ENCODE assay signal across 26 mouse cellular contexts in the genomic region with DNA sequence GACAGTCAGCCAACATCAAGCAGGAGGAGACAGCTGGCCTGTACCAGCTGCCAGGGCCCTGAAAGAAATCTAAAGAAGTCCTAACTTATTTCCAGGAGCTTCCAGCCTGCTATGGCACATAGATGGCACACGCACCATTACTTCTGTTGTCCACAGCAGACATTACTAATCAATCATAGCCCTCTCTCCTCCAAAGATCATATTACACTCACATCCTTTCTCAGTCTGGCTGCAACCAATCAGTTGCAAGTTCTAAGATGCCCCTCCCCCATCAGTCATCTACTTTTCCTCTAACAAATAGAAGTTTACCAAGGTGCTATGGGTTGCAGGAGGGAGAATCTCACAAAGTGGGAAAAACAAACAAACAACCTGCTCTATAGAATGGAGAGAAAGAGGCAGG. TPM values are rescaled to one million over a fixed set of nuclear protein-coding genes. Genes with fewer than 3 reads are reported as not detected.
A peak's percentile ranks its signal among the peaks of the same experiment; 100 is the strongest.
DNase-seq lines count a peak whose midpoint lies in the region; ATAC-seq and TF ChIP-seq lines count a peak whose summit lies in the region.
"Had no signal": no experiment of that assay in that cellular context is flagged by ENCODE, and none has a peak within 500 bp of the region (broad histone marks: within the 10 kb centered on the region; RNA-seq: fewer than 3 reads in every experiment).

No protein-coding gene starts in this region.

- no peak overlapping the region for H3K9ac ChIP-seq in hindbrain, embryonic 13.5 days
- H3K9ac ChIP-seq in hindbrain, postnatal 0 days (replicated peaks; ENCODE audit: low read length): no peak overlapping the region
- no peak overlapping the region for H3K9ac ChIP-seq in midbrain, embryonic 13.5 days (replicated peaks)
- H3K9ac ChIP-seq in midbrain, embryonic 14.5 days (replicated peaks; ENCODE audit: low read length): no peak overlapping the region
- H3K9ac ChIP-seq: embryonic facial prominence, embryonic 13.5 days; limb, embryonic 15.5 days; liver, embryonic 14.5 days; lung, embryonic 15.5 days; midbrain, embryonic 15.5 days had no signal

- H3K9me3 ChIP-seq in hindbrain, embryonic 13.5 days: no peaks in the 10 kb centered on the region
- no peaks in the 10 kb centered on the region for H3K9me3 ChIP-seq in hindbrain, postnatal 0 days (ENCODE audit: low read length)
- no peaks in the 10 kb centered on the region for H3K9me3 ChIP-seq in midbrain, embryonic 13.5 days
- no peaks in the 10 kb centered on the region for H3K9me3 ChIP-seq in midbrain, embryonic 14.5 days (ENCODE audit: control insufficient read depth, low read length)
- H3K9me3 ChIP-seq: embryonic facial prominence, embryonic 13.5 days; heart, embryonic 10.5 days; limb, embryonic 15.5 days; lung, embryonic 15.5 days; midbrain, embryonic 15.5 days had no signal

- no peak for ATAC-seq in hindbrain, embryonic 13.5 days (ENCODE audit: low FRiP score)
- no peak for ATAC-seq in hindbrain, postnatal 0 days
- ATAC-seq in midbrain, embryonic 13.5 days: no peak
- ATAC-seq in midbrain, embryonic 14.5 days (ENCODE audit: low FRiP score, low TSS enrichment): no peak

- peaks cover 63% of the 10 kb centered on the region for H3K4me1 ChIP-seq in hindbrain, embryonic 13.5 days (replicated peaks)
- peaks cover 13% of the 10 kb centered on the region for H3K4me1 ChIP-seq in hindbrain, postnatal 0 days (ENCODE audit: insufficient read depth, low read length)
- H3K4me1 ChIP-seq in midbrain, embryonic 13.5 days (replicated peaks): peaks cover 62% of the 10 kb centered on the region
- H3K4me1 ChIP-seq in midbrain, embryonic 14.5 days (ENCODE audit: control insufficient read depth, insufficient read depth, low read length): peaks cover 44% of the 10 kb centered on the region
- H3K4me1 ChIP-seq: lung, embryonic 15.5 days had no signal

- no peak overlapping the region for H3K4me2 ChIP-seq in hindbrain, embryonic 13.5 days
- H3K4me2 ChIP-seq in hindbrain, postnatal 0 days (ENCODE audit: low read depth, low read length): no peak overlapping the region
- H3K4me2 ChIP-seq in midbrain, embryonic 13.5 days (replicated peaks): no peak overlapping the region
- no peak overlapping the region for H3K4me2 ChIP-seq in midbrain, embryonic 14.5 days (ENCODE audit: low read length)
- H3K4me2 ChIP-seq: lung, embryonic 15.5 days had no signal

- peak overlapping the region; percentile 84 for H3K27ac ChIP-seq in hindbrain, embryonic 13.5 days
- no peak overlapping the region for H3K27ac ChIP-seq in hindbrain, postnatal 0 days
- peak overlapping the region; percentile 78 for H3K27ac ChIP-seq in midbrain, embryonic 13.5 days
- no peak overlapping the region for H3K27ac ChIP-seq in midbrain, embryonic 14.5 days (replicated peaks; ENCODE audit: low read depth, low read length)
- H3K27ac ChIP-seq: embryonic facial prominence, embryonic 13.5 days; heart, embryonic 10.5 days; limb, embryonic 15.5 days; liver, embryonic 14.5 days; lung, embryonic 15.5 days; macrophage had no signal

- H3K27me3 ChIP-seq in hindbrain, embryonic 13.5 days: 0 out of 2 replicates have a peak, but pooled peaks cover 3% of the 10 kb centered on the region
- H3K27me3 ChIP-seq in hindbrain, postnatal 0 days (ENCODE audit: insufficient read depth, low read length): no peaks in the 10 kb centered on the region; the same call in 1 of the 2 replicates
- 0 out of 2 replicates have a peak, but pooled peaks cover under 1% of the 10 kb centered on the region for H3K27me3 ChIP-seq in midbrain, embryonic 13.5 days
- no peaks in the 10 kb centered on the region for H3K27me3 ChIP-seq in midbrain, embryonic 14.5 days (ENCODE audit: control insufficient read depth, insufficient read depth, low read length)
- H3K27me3 ChIP-seq: midbrain, embryonic 15.5 days had no signal

- 74% methylated on average over 1 of the region's 1 CpGs for WGBS in hindbrain, embryonic 13.5 days
- 81% methylated on average over 1 of the region's 1 CpGs for WGBS in hindbrain, postnatal 0 days
- 88% methylated on average over 1 of the region's 1 CpGs for WGBS in midbrain, embryonic 13.5 days
- 100% methylated on average over 1 of the region's 1 CpGs for WGBS in midbrain, embryonic 14.5 days

- DNase-seq in hindbrain, postnatal 0 days (ENCODE audit: low spot score): no peak
- DNase-seq in midbrain, embryonic 14.5 days: no peak
- peak; percentile 32 for DNase-seq in ZHBTc4 (ENCODE audit: low read depth, low spot score)
- peak; percentile 24 for DNase-seq in retina, postnatal 1 day
- DNase-seq in right cerebral cortex, postnatal 36 days (ENCODE audit: low spot score in 2 of 2): no peak
- DNase-seq: adrenal gland, adult 8-10 months; cerebellum, adult 18-20 months; cerebellum, postnatal 14 days; gastrocnemius, postnatal 10 days; heart, postnatal 4 days; kidney, postnatal 4 days; left cerebral cortex, postnatal 4 days; right cerebral cortex, postnatal 14 days had no signal

- H3K4me3 ChIP-seq in hindbrain, embryonic 13.5 days: no peak overlapping the region
- H3K4me3 ChIP-seq in hindbrain, postnatal 0 days (ENCODE audit: low read length): no peak overlapping the region
- H3K4me3 ChIP-seq in midbrain, embryonic 13.5 days (replicated peaks): no peak overlapping the region
- no peak overlapping the region for H3K4me3 ChIP-seq in midbrain, embryonic 14.5 days (replicated peaks; ENCODE audit: low read depth, low read length)
- H3K4me3 ChIP-seq: embryonic facial prominence, embryonic 13.5 days; erythroblast, embryonic 14.5 days; heart, embryonic 10.5 days; limb, embryonic 15.5 days; lung, embryonic 15.5 days; midbrain, embryonic 15.5 days; myocyte had no signal

- no peaks in the 10 kb centered on the region for H3K36me3 ChIP-seq in hindbrain, embryonic 13.5 days
- H3K36me3 ChIP-seq in hindbrain, postnatal 0 days (ENCODE audit: insufficient read depth, low read length): no peaks in the 10 kb centered on the region
- H3K36me3 ChIP-seq in midbrain, embryonic 13.5 days: no peaks in the 10 kb centered on the region
- H3K36me3 ChIP-seq in midbrain, embryonic 14.5 days (ENCODE audit: control insufficient read depth, insufficient read depth, low read length): no peaks in the 10 kb centered on the region
- H3K36me3 ChIP-seq: embryonic facial prominence, embryonic 13.5 days; heart, embryonic 10.5 days; limb, embryonic 15.5 days; lung, embryonic 15.5 days; midbrain, embryonic 15.5 days had no signal

- no peak for TF ChIP-seq CTCF in hindbrain, postnatal 0 days (IDR thresholded peaks at IDR 0.05; ENCODE audit: low read depth)

RNA-seq across cellular contexts. Expression of a gene that starts 40.5 kb away (rescaled TPM):
- 14.8 and 15.4 TPM in 2 replicates for polyA plus RNA-seq in hindbrain, embryonic 13.5 days (2015; fragmentation: Nextera tagmentation; extraction: Ambion mirVana)
- 31.6 and 53.0 TPM in 2 replicates for total RNA-seq in hindbrain, postnatal 0 days (2014; rRNA removed)
- 7.7 and 8.4 TPM in 2 replicates for polyA plus RNA-seq in hindbrain, postnatal 0 days (2015; fragmentation: Nextera tagmentation; extraction: Ambion mirVana)
- 11.1 and 12.0 TPM in 2 replicates for polyA plus RNA-seq in midbrain, embryonic 13.5 days (2015; fragmentation: Nextera tagmentation; extraction: Ambion mirVana)
- 10.6 and 11.8 TPM in 2 replicates for polyA plus RNA-seq in midbrain, embryonic 14.5 days (2014; fragmentation: Nextera tagmentation; extraction: Ambion mirVana)
- total RNA-seq: granulocyte monocyte progenitor cell, adult 5-6 weeks; neutrophil, adult 5-6 weeks had no signal
- polyA plus RNA-seq: erythroblast, embryonic 14.5 days; liver, embryonic 14.5 days; macrophage had no signal

Comparison
In these comparisons a context has a peak if more than half of its experiments do, and no peak if none do; other contexts are left out.
1. H3K27ac ChIP-seq: peak in hindbrain, embryonic 13.5 days (single experiment) and midbrain, embryonic 13.5 days (single experiment); none in hindbrain, postnatal 0 days (single experiment) and midbrain, embryonic 14.5 days (single experiment).
2. DNase-seq: peak in ZHBTc4 (single experiment) and retina, postnatal 1 day (single experiment); none in hindbrain, postnatal 0 days (single experiment), midbrain, embryonic 14.5 days (single experiment) and right cerebral cortex, postnatal 36 days (0 of 2).